Mouse (Mus musculus) neural tube, embryonic 11.5 days (tissue): ENCODE results near the gene A630073D07Rik. TPM values are rescaled to one million over a fixed set of nuclear protein-coding genes. Genes with fewer than 3 reads are reported as not detected.
"Not testable (repeated sequence)": the region's sequence is repeated elsewhere in the genome, so short reads cannot be mapped to it uniquely, and the experiment has no call there.

Source experiments
- ATAC-seq: fragments of 200-750 bp; cut with Nextera tagmentation; 2 replicates; pipeline ENCODE4 v1.8.0; 2017; ENCODE audit warnings: moderate number of reproducible peaks, mild to moderate bottlenecking, moderate TSS enrichment, moderate library complexity; ENCODE audit not compliant: insufficient read depth, low FRiP score, low TSS enrichment
- DNase-seq: peaks from one replicate; pipeline ENCODE4 v3.0.0-alpha.2; 2015; ENCODE audit warnings: low spot score
- H3K27ac ChIP-seq: fragments of 300-500 bp; sonication (generic); 2 replicates; pipeline ENCODE4 v1.5.1; 2014; ENCODE audit warnings: low read depth, mild to moderate bottlenecking, low read length
- H3K27me3 ChIP-seq: fragments of 300-500 bp; sonication (generic); 2 replicates; pipeline ENCODE4 v1.6.1; 2014; ENCODE audit warnings: mild to moderate bottlenecking, low read length, mixed read lengths; ENCODE audit not compliant: control insufficient read depth, insufficient read depth
- H3K36me3 ChIP-seq: fragments of 300-500 bp; sonication (generic); 2 replicates; pipeline ENCODE4 v1.6.1; 2014; ENCODE audit warnings: mild to moderate bottlenecking, low read length, moderate library complexity, mixed read lengths; ENCODE audit not compliant: control insufficient read depth, insufficient read depth
- H3K4me1 ChIP-seq: fragments of 300-500 bp; sonication (generic); 2 replicates; pipeline ENCODE4 v1.6.1; 2014; ENCODE audit warnings: low read length, mixed read lengths; ENCODE audit not compliant: control insufficient read depth, insufficient read depth
- H3K4me2 ChIP-seq: fragments of 300-500 bp; sonication (generic); 2 replicates; pipeline ENCODE4 v1.6.1; 2014; ENCODE audit warnings: low read depth, mild to moderate bottlenecking, moderate library complexity
- H3K4me3 ChIP-seq: fragments of 300-500 bp; sonication (generic); 2 replicates; pipeline ENCODE4 v1.5.1; 2014; ENCODE audit warnings: low read depth, low read length
- H3K9ac ChIP-seq: fragments of 300-500 bp; sonication (generic); 2 replicates; pipeline ENCODE4 v1.6.1; 2014; ENCODE audit warnings: mild to moderate bottlenecking, low read length
- H3K9me3 ChIP-seq: fragments of 300-500 bp; sonication (generic); 2 replicates; pipeline ENCODE4 v1.6.1; 2016; ENCODE audit warnings: low read length; ENCODE audit not compliant: control insufficient read depth
- WGBS: fragments of 180-500 bp; shearing (Covaris S2); extraction: QIAGEN DNeasy Blood & Tissue Kit; methylation state at CpG from one replicate; pipeline ENCODE4 v1.1.7; 2014; 5-methylcytosine and 5-hydroxymethylcytosine counted together
- polyA plus RNA-seq: library from polyadenylated mRNA; unstranded; fragments of >200 nt; fragmentation: Nextera tagmentation; extraction: Ambion mirVana; gene quantifications from 2 replicates; pipeline ENCODE4 v1.2.1, GENCODE M21; 2014

A630073D07Rik gene
- not detected in 2 replicates for polyA plus RNA-seq

GRCm38 (mm10) chr6:132651426-132651825 lies at the start of gene A630073D07Rik:
TSS of gene A630073D07Rik (minus strand) at chr6:132651526.
- Histone ChIP-seq H3K4me2 (no peak within 1 kb of the TSS), H3K9ac (no peak within 1 kb of the TSS), H3K4me3 (no peak within 1 kb of the TSS), H3K27ac (no peak within 1 kb of the TSS), H3K36me3 (no peaks in the 10 kb centered on the region), H3K4me1 (no peaks in the 10 kb centered on the region), H3K27me3 (no peaks in the 10 kb centered on the region), H3K9me3 (no peaks in the 10 kb centered on the region)
- 91% methylated on average over 1 of the region's 1 CpGs for WGBS
- DNase-seq (no peak), ATAC-seq (no peak)

DNA sequence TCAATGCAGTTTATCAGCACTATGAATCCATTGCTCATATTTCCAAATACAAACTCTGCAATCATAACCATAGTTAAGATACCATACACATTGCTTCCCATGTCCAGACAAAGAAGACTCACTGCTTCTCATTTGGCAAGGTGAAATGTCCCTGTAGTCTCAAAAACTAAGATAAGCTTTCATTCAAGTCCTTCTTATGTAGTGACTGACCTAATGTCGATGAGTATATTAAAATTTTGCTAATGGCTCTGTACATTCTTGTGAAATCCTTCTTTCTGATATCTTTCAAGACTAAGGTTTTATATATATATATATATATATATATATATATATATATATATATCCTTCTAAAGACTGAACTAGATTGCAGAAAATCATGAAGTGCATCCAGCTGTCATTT lies 49.6 kb upstream of the A630073D07Rik start, which contains the start of gene Tas2r121:
TSS of gene Tas2r121 (minus strand) at position 101 of the 400 bp plus-strand sequence.
- ATAC-seq (no peak), DNase-seq (no peak)
- Histone ChIP-seq H3K9me3 (no peaks in the 10 kb centered on the region), H3K4me2 (no peak within 1 kb of the TSS), H3K27ac (no peak within 1 kb of the TSS), H3K27me3 (no peaks in the 10 kb centered on the region), H3K4me3 (no peak within 1 kb of the TSS), H3K36me3 (no peaks in the 10 kb centered on the region), H3K9ac (no peak within 1 kb of the TSS), H3K4me1 (no peaks in the 10 kb centered on the region)
- 84% methylated on average over 1 of the region's 1 CpGs for WGBS

- not testable (repeated sequence) for H3K27ac ChIP-seq, ATAC-seq, H3K4me1 ChIP-seq, H3K9me3 ChIP-seq, H3K27me3 ChIP-seq, DNase-seq, H3K36me3 ChIP-seq, H3K4me3 ChIP-seq, H3K4me2 ChIP-seq, H3K9ac ChIP-seq
- 89% methylated on average over 7 of the region's 7 CpGs for whole genome bisulfite sequencing
Observed at GRCm38 (mm10) chr6:132691596-132691995, 40.3 kb upstream of the A630073D07Rik start.

GRCm38 (mm10) chr6:132656653-132657052 lies 5.3 kb upstream of the A630073D07Rik start, which contains the start of gene Tas2r120:
TSS of gene Tas2r120 (plus strand) at chr6:132656953.
- no peaks in the 10 kb centered on the region for H3K27me3 ChIP-seq
- ATAC-seq (no peak), DNase-seq (no peak)
- H3K4me3 ChIP-seq = no peak within 1 kb of the TSS
- no peaks in the 10 kb centered on the region for H3K4me1 ChIP-seq
- no peak within 1 kb of the TSS for H3K27ac ChIP-seq
- H3K4me2 ChIP-seq = no peak within 1 kb of the TSS
- H3K9ac ChIP-seq = no peak within 1 kb of the TSS
- no peaks in the 10 kb centered on the region for H3K36me3 ChIP-seq
- no peaks in the 10 kb centered on the region for H3K9me3 ChIP-seq

- Histone ChIP-seq H3K9ac (no peak overlapping the region), H3K4me1 (no peaks in the 10 kb centered on the region), H3K4me2 (no peak overlapping the region), H3K27ac (no peak overlapping the region), H3K4me3 (no peak overlapping the region), H3K9me3 (no peaks in the 10 kb centered on the region), H3K27me3 (no peaks in the 10 kb centered on the region), H3K36me3 (no peaks in the 10 kb centered on the region)
- ATAC-seq = no peak
- DNase-seq = no peak
Observed at GRCm38 (mm10) chr6:132649399-132649798, 1.9 kb downstream of the A630073D07Rik start.

- not testable (repeated sequence) for H3K4me2 ChIP-seq, H3K36me3 ChIP-seq, H3K9ac ChIP-seq, DNase-seq, ATAC-seq, H3K4me1 ChIP-seq, H3K27me3 ChIP-seq, H3K9me3 ChIP-seq, H3K27ac ChIP-seq, H3K4me3 ChIP-seq
- WGBS = 76% methylated on average over 2 of the region's 2 CpGs
Observed at GRCm38 (mm10) chr6:132595613-132596012, 55.7 kb downstream of the A630073D07Rik start, which contains the start of gene Prp2. TSS of gene Prp2 (plus strand) at chr6:132595913.

Other genes with a start within 250 kb of the A630073D07Rik start
- gene Prh1, start 81.7 kb downstream of the A630073D07Rik start, polyA plus RNA-seq = not detected in 2 replicates
- gene Prp2, start 55.6 kb downstream of the A630073D07Rik start, polyA plus RNA-seq = not detected in 2 replicates
- not detected in 2 replicates for gene Tas2r120, start 5.4 kb upstream of the A630073D07Rik start, polyA plus RNA-seq
- gene Tas2r121, start 49.5 kb upstream of the A630073D07Rik start, polyA plus RNA-seq = not detected in 2 replicates
- gene Tas2r122, start 60.4 kb upstream of the A630073D07Rik start, polyA plus RNA-seq = not detected in 2 replicates
- gene Tas2r115, start 86.5 kb upstream of the A630073D07Rik start, polyA plus RNA-seq = not detected in 2 replicates
- not detected in 2 replicates for gene Tas2r124, start 103.2 kb upstream of the A630073D07Rik start, polyA plus RNA-seq
- gene Tas2r102, start 110.6 kb upstream of the A630073D07Rik start, polyA plus RNA-seq = not detected in 2 replicates
- not detected in 2 replicates for gene Tas2r136, start 126.6 kb upstream of the A630073D07Rik start, polyA plus RNA-seq
- gene Tas2r117, start 151.3 kb upstream of the A630073D07Rik start, polyA plus RNA-seq = not detected in 2 replicates
- not detected in 2 replicates for gene Tas2r123, start 195.6 kb upstream of the A630073D07Rik start, polyA plus RNA-seq
- gene Tas2r116, start 203.9 kb upstream of the A630073D07Rik start, polyA plus RNA-seq = not detected in 2 replicates
- gene Tas2r110, start 216.5 kb upstream of the A630073D07Rik start, polyA plus RNA-seq = not detected in 2 replicates
- not detected in 2 replicates for gene Tas2r113, start 241.5 kb upstream of the A630073D07Rik start, polyA plus RNA-seq